Mouse (Mus musculus): ENCODE measurements around the gene Gm20532. TPM values are rescaled to one million over a fixed set of nuclear protein-coding genes. Genes with fewer than 3 reads are reported as not detected.
A peak's percentile ranks its signal among the peaks of the same experiment; 100 is the strongest.

Gm20532 gene
- polyA plus RNA-seq, 1 experiment from 2014 or later = not detected

GRCm38 (mm10) chr2:26608781-26609180 lies 22.3 kb downstream of the Gm20532 start:
- Histone ChIP-seq H3K4me3 (no peak overlapping the region), H3K4me2 (no peak overlapping the region), H3K27me3 (no peaks in the 10 kb centered on the region), H3K4me1 (peaks cover 20% of the 10 kb centered on the region), H3K9me3 (no peaks in the 10 kb centered on the region), H3K27ac (no peak overlapping the region), H3K9ac (no peak overlapping the region), H3K36me3 (no peaks in the 10 kb centered on the region)
- ATAC-seq (ENCODE audit: insufficient number of reproducible peaks, insufficient read depth, low FRiP score, low TSS enrichment, low read depth) = no peak

- Histone ChIP-seq H3K27me3 (no peaks in the 10 kb centered on the region), H3K27ac (no peak overlapping the region), H3K9me3 (no peaks in the 10 kb centered on the region), H3K4me1 (peaks cover 19% of the 10 kb centered on the region), H3K4me2 (no peak overlapping the region), H3K9ac (no peak overlapping the region), H3K4me3 (no peak overlapping the region), H3K36me3 (no peaks in the 10 kb centered on the region)
- ATAC-seq (ENCODE audit: insufficient number of reproducible peaks, insufficient read depth, low FRiP score, low TSS enrichment, low read depth) = no peak
Measured at GRCm38 (mm10) chr2:26609261-26609661, 22.8 kb downstream of the Gm20532 start.

GRCm38 (mm10) chr2:26610526-26610925 lies 24.1 kb downstream of the Gm20532 start:
- H3K9me3 ChIP-seq = no peaks in the 10 kb centered on the region

GRCm38 (mm10) chr2:26611054-26611453 lies 24.6 kb downstream of the Gm20532 start:
- H3K27ac ChIP-seq = no peak overlapping the region
- H3K9me3 ChIP-seq = no peaks in the 10 kb centered on the region
- H3K36me3 ChIP-seq = no peaks in the 10 kb centered on the region
- ATAC-seq (ENCODE audit: insufficient number of reproducible peaks, insufficient read depth, low FRiP score, low TSS enrichment, low read depth) = no peak
- no peak overlapping the region for H3K4me3 ChIP-seq
- H3K4me1 ChIP-seq = peaks cover 15% of the 10 kb centered on the region
- H3K27me3 ChIP-seq = no peaks in the 10 kb centered on the region
- H3K4me2 ChIP-seq = no peak overlapping the region
- no peak overlapping the region for H3K9ac ChIP-seq

More at GRCm38 (mm10) chr2:26610526-26610925, 24.1 kb downstream of the Gm20532 start:
- peaks cover 15% of the 10 kb centered on the region for H3K4me1 ChIP-seq
- no peak overlapping the region for H3K4me2 ChIP-seq
- 67% methylated on average over 3 of the region's 3 CpGs for WGBS
- H3K27ac ChIP-seq = no peak overlapping the region
- no peak overlapping the region for H3K4me3 ChIP-seq
- no peaks in the 10 kb centered on the region for H3K36me3 ChIP-seq
- no peak for ATAC-seq (ENCODE audit: insufficient number of reproducible peaks, insufficient read depth, low FRiP score, low TSS enrichment, low read depth)
- H3K9ac ChIP-seq = no peak overlapping the region
- H3K27me3 ChIP-seq = no peaks in the 10 kb centered on the region

GRCm38 (mm10) chr2:26611896-26612295 lies 25.5 kb downstream of the Gm20532 start:
- peaks cover 10% of the 10 kb centered on the region for H3K4me1 ChIP-seq
- H3K27ac ChIP-seq = no peak overlapping the region

GRCm38 (mm10) chr2:26614903-26615302 lies 28.5 kb downstream of the Gm20532 start:
- WGBS = 73% methylated on average over 5 of the region's 5 CpGs
- Histone ChIP-seq H3K27me3 (no peaks in the 10 kb centered on the region), H3K4me1 (peaks cover 4% of the 10 kb centered on the region), H3K9ac (no peak overlapping the region), H3K4me3 (no peak overlapping the region), H3K9me3 (no peaks in the 10 kb centered on the region), H3K36me3 (no peaks in the 10 kb centered on the region), H3K27ac (no peak overlapping the region), H3K4me2 (no peak overlapping the region)
- ATAC-seq (ENCODE audit: insufficient number of reproducible peaks, insufficient read depth, low FRiP score, low TSS enrichment, low read depth) = no peak

More at GRCm38 (mm10) chr2:26611896-26612295, 25.5 kb downstream of the Gm20532 start:
- H3K27me3 ChIP-seq = no peaks in the 10 kb centered on the region
- H3K9me3 ChIP-seq = no peaks in the 10 kb centered on the region
- H3K4me2 ChIP-seq = no peak overlapping the region
- no peaks in the 10 kb centered on the region for H3K36me3 ChIP-seq
- no peak for ATAC-seq (ENCODE audit: insufficient number of reproducible peaks, insufficient read depth, low FRiP score, low TSS enrichment, low read depth)
- H3K4me3 ChIP-seq = no peak overlapping the region
- H3K9ac ChIP-seq = no peak overlapping the region

- Histone ChIP-seq H3K27ac (no peak overlapping the region), H3K4me1 (no peaks in the 10 kb centered on the region)
- ATAC-seq (ENCODE audit: insufficient number of reproducible peaks, insufficient read depth, low FRiP score, low TSS enrichment, low read depth) = no peak
Measured at GRCm38 (mm10) chr2:26615459-26616124, 29.2 kb downstream of the Gm20532 start.

GRCm38 (mm10) chr2:26617331-26617730 lies 30.9 kb downstream of the Gm20532 start:
- WGBS = 76% methylated on average over 6 of the region's 6 CpGs

More at GRCm38 (mm10) chr2:26615459-26616124, 29.2 kb downstream of the Gm20532 start:
- Histone ChIP-seq H3K9me3 (no peaks in the 10 kb centered on the region), H3K36me3 (no peaks in the 10 kb centered on the region), H3K4me3 (no peak overlapping the region), H3K9ac (no peak overlapping the region), H3K4me2 (no peak overlapping the region), H3K27me3 (no peaks in the 10 kb centered on the region)
- 84% methylated on average over 4 of the region's 4 CpGs for WGBS

GRCm38 (mm10) chr2:26617928-26618327 lies 31.5 kb downstream of the Gm20532 start:
- no peak for ATAC-seq (ENCODE audit: insufficient number of reproducible peaks, insufficient read depth, low FRiP score, low TSS enrichment, low read depth)
- Histone ChIP-seq H3K27me3 (no peaks in the 10 kb centered on the region), H3K9ac (peak overlapping the region; percentile 21; the same call in 1 of the 2 replicates), H3K4me3 (no peak overlapping the region), H3K36me3 (no peaks in the 10 kb centered on the region), H3K4me1 (no peaks in the 10 kb centered on the region; the same call in 1 of the 2 replicates), H3K9me3 (no peaks in the 10 kb centered on the region), H3K4me2 (no peak overlapping the region), H3K27ac (no peak overlapping the region)
- 54% methylated on average over 7 of the region's 7 CpGs for WGBS

More at GRCm38 (mm10) chr2:26617331-26617730, 30.9 kb downstream of the Gm20532 start:
- Histone ChIP-seq H3K36me3 (no peaks in the 10 kb centered on the region), H3K4me1 (no peaks in the 10 kb centered on the region; the same call in 1 of the 2 replicates), H3K27me3 (no peaks in the 10 kb centered on the region), H3K4me3 (no peak overlapping the region), H3K9me3 (no peaks in the 10 kb centered on the region), H3K9ac (no peak overlapping the region), H3K4me2 (no peak overlapping the region), H3K27ac (no peak overlapping the region)
- no peak for ATAC-seq (ENCODE audit: insufficient number of reproducible peaks, insufficient read depth, low FRiP score, low TSS enrichment, low read depth)

GRCm38 (mm10) chr2:26621246-26621645 lies 34.8 kb downstream of the Gm20532 start:
- H3K27ac ChIP-seq = no peak overlapping the region
- no peaks in the 10 kb centered on the region for H3K9me3 ChIP-seq
- no peak overlapping the region for H3K4me3 ChIP-seq
- 35% methylated on average over 2 of the region's 2 CpGs for WGBS
- no peaks in the 10 kb centered on the region for H3K27me3 ChIP-seq
- no peak overlapping the region for H3K4me2 ChIP-seq
- no peaks in the 10 kb centered on the region; the same call in 1 of the 2 replicates for H3K4me1 ChIP-seq
- ATAC-seq (ENCODE audit: insufficient number of reproducible peaks, insufficient read depth, low FRiP score, low TSS enrichment, low read depth) = no peak
- no peaks in the 10 kb centered on the region for H3K36me3 ChIP-seq
- no peak overlapping the region for H3K9ac ChIP-seq

GRCm38 (mm10) chr2:26622984-26623383 lies 36.5 kb downstream of the Gm20532 start:
- ATAC-seq (ENCODE audit: insufficient number of reproducible peaks, insufficient read depth, low FRiP score, low TSS enrichment, low read depth) = no peak
- Histone ChIP-seq H3K9me3 (no peaks in the 10 kb centered on the region), H3K27me3 (no peaks in the 10 kb centered on the region), H3K4me2 (no peak overlapping the region), H3K4me3 (no peak overlapping the region), H3K4me1 (peaks cover 4% of the 10 kb centered on the region; the same call in 1 of the 2 replicates), H3K9ac (no peak overlapping the region), H3K27ac (no peak overlapping the region), H3K36me3 (no peaks in the 10 kb centered on the region)
- WGBS = 43% methylated on average over 5 of the region's 5 CpGs

GRCm38 (mm10) chr2:26625419-26625818 lies 39.0 kb downstream of the Gm20532 start:
- Histone ChIP-seq H3K4me1 (peaks cover 20% of the 10 kb centered on the region), H3K36me3 (no peaks in the 10 kb centered on the region), H3K9ac (no peak overlapping the region), H3K27ac (no peak overlapping the region), H3K27me3 (no peaks in the 10 kb centered on the region), H3K4me2 (no peak overlapping the region), H3K4me3 (no peak overlapping the region), H3K9me3 (no peaks in the 10 kb centered on the region)
- 79% methylated on average over 3 of the region's 3 CpGs for WGBS
- ATAC-seq (ENCODE audit: insufficient number of reproducible peaks, insufficient read depth, low FRiP score, low TSS enrichment, low read depth) = no peak
